Mouse (Mus musculus) CH12.LX (cell line): Measurements from ENCODE around the gene Kif26b. TPM values are rescaled to one million over a fixed set of nuclear protein-coding genes. Genes with fewer than 3 reads are reported as not detected.

ENCODE experiments used
- DNase-seq: peaks from one replicate; pipeline ENCODE4 v3.0.0-alpha.2; 2013; ENCODE audit errors: extremely low read depth
- H3K27ac ChIP-seq: 2 replicates; pipeline ENCODE4 v1.5.1; 2012; ENCODE audit warnings: low read depth, mild to moderate bottlenecking, control low read depth, moderate library complexity; ENCODE audit not compliant: insufficient read depth
- H3K27me3 ChIP-seq: replicated peaks from 2 replicates; pipeline ENCODE3; 2012; ENCODE audit warnings: inconsistent platforms
- H3K36me3 ChIP-seq, 2 experiments: replicated peaks in 1 of 2; 2 replicates each; pipeline versions ENCODE3 to v1.6.1; 2012; ENCODE audit warnings: inconsistent platforms in 1 of 2, low read length in 1 of 2, mild to moderate bottlenecking in 1 of 2, mixed read lengths in 1 of 2, moderate library complexity in 1 of 2; ENCODE audit not compliant: control insufficient read depth in 1 of 2, insufficient read depth in 1 of 2
- H3K4me1 ChIP-seq, 2 experiments: 2 replicates each; pipeline ENCODE4 v1.6.1; 2012; ENCODE audit warnings: inconsistent platforms in 1 of 2, moderate library complexity in 1 of 2; ENCODE audit not compliant: insufficient read depth in 2 of 2, control insufficient read depth in 1 of 2
- H3K4me2 ChIP-seq: 2 replicates; pipeline ENCODE4 v1.6.1; 2012; ENCODE audit warnings: low read depth, mild to moderate bottlenecking, control low read depth; ENCODE audit not compliant: poor library complexity, insufficient read depth, severe bottlenecking
- H3K4me3 ChIP-seq, 3 experiments: fragments of 150-350 bp in 1 of 3; sonication (generic) in 1 of 3; replicated peaks in 1 of 3; 2 replicates each; pipeline versions ENCODE3 to v1.5.1; 2011 to 2012; ENCODE audit warnings: low read depth in 2 of 3, low read length in 2 of 3, mild to moderate bottlenecking in 2 of 3, moderate library complexity in 2 of 3, control low read depth in 1 of 3, improper control_type of control experiment in 1 of 3, inconsistent platforms in 1 of 3, mixed read lengths in 1 of 3; ENCODE audit not compliant: poor library complexity in 1 of 3
- H3K79me2 ChIP-seq: replicated peaks from 2 replicates; pipeline ENCODE4 v1.6.1; 2012; ENCODE audit warnings: mild to moderate bottlenecking, moderate library complexity; ENCODE audit not compliant: control insufficient read depth, poor library complexity, insufficient read depth, severe bottlenecking; ENCODE audit errors: extremely low read depth
- H3K9ac ChIP-seq: 2 replicates; pipeline ENCODE4 v1.6.1; 2012; ENCODE audit warnings: low read depth, mild to moderate bottlenecking, control low read depth, moderate library complexity; ENCODE audit not compliant: insufficient read depth
- H3K9me3 ChIP-seq: replicated peaks from 2 replicates; pipeline ENCODE3; 2012; ENCODE audit warnings: low read length, inconsistent platforms, mixed read lengths
- BHLHE40 ChIP-seq: IDR thresholded peaks from 2 replicates; pipeline ENCODE4 v1.6.1; 2011; ENCODE audit warnings: mild to moderate bottlenecking, low read depth, low read length, improper control_type of control experiment
- CHD2 ChIP-seq: IDR thresholded peaks from 2 replicates; pipeline ENCODE4 v1.6.1; 2011; ENCODE audit warnings: low read length, improper control_type of control experiment
- CTCF ChIP-seq, 2 experiments: IDR thresholded peaks in 1 of 2; conservative IDR thresholded peaks in 1 of 2; 2 replicates each; pipeline ENCODE4 v1.5.1; 2011 to 2012; ENCODE audit warnings: low read depth in 2 of 2, low read length in 2 of 2, improper control_type of control experiment in 1 of 2, inconsistent platforms in 1 of 2, mild to moderate bottlenecking in 1 of 2, moderate library complexity in 1 of 2
- E2F4 ChIP-seq: IDR thresholded peaks from 2 replicates; pipeline ENCODE4 v1.6.1; 2011; ENCODE audit warnings: low read depth, low read length, improper control_type of control experiment; ENCODE audit not compliant: insufficient replicate concordance
- ELF1 ChIP-seq: IDR thresholded peaks from 2 replicates; pipeline ENCODE4 v1.6.1; 2014; ENCODE audit warnings: low read depth, mild to moderate bottlenecking, inconsistent platforms, low read length, improper control_type of control experiment
- EP300 ChIP-seq: IDR thresholded peaks from 2 replicates; pipeline ENCODE4 v1.6.1; 2011; ENCODE audit warnings: low read length, improper control_type of control experiment
- ETS1 ChIP-seq: conservative IDR thresholded peaks from 2 replicates; pipeline ENCODE4 v1.6.1; 2012; ENCODE audit warnings: low read depth, mild to moderate bottlenecking, inconsistent platforms, low read length, improper control_type of control experiment, moderate library complexity
- HCFC1 ChIP-seq: IDR thresholded peaks from 2 replicates; pipeline ENCODE4 v1.6.1; 2012; ENCODE audit warnings: low read depth, mild to moderate bottlenecking, inconsistent platforms, low read length, improper control_type of control experiment
- IRF4 ChIP-seq: IDR thresholded peaks from 2 replicates; pipeline ENCODE4 v1.6.1; 2014; ENCODE audit warnings: low read depth, mild to moderate bottlenecking, inconsistent platforms, low read length, improper control_type of control experiment
- JUN ChIP-seq: IDR thresholded peaks from 2 replicates; pipeline ENCODE4 v1.6.1; 2011; ENCODE audit warnings: low read depth, mild to moderate bottlenecking, low read length, improper control_type of control experiment, moderate library complexity; ENCODE audit not compliant: insufficient read depth
- JUND ChIP-seq: conservative IDR thresholded peaks from 2 replicates; pipeline ENCODE4 v1.6.1; 2011; ENCODE audit warnings: low read depth, low read length, improper control_type of control experiment
- MAFK ChIP-seq: IDR thresholded peaks from 2 replicates; pipeline ENCODE4 v1.6.1; 2011; ENCODE audit warnings: low read length, improper control_type of control experiment; ENCODE audit not compliant: insufficient replicate concordance
- MEF2A ChIP-seq: IDR thresholded peaks from 2 replicates; pipeline ENCODE4 v1.6.1; 2014; ENCODE audit warnings: low read depth, mild to moderate bottlenecking, inconsistent platforms, low read length, improper control_type of control experiment, borderline replicate concordance
- NELFE ChIP-seq: IDR thresholded peaks from 2 replicates; pipeline ENCODE4 v1.6.1; 2011; ENCODE audit warnings: low read depth, low read length, improper control_type of control experiment
- POLR2A ChIP-seq: IDR thresholded peaks from 2 replicates; pipeline ENCODE4 v1.6.1; 2011; ENCODE audit warnings: low read depth, mild to moderate bottlenecking, improper control_type of control experiment, low read length
- RAD21 ChIP-seq: IDR thresholded peaks from 2 replicates; pipeline ENCODE4 v1.6.1; 2011; ENCODE audit warnings: low read depth, mild to moderate bottlenecking, low read length, improper control_type of control experiment, moderate library complexity
- RCOR1 ChIP-seq: conservative IDR thresholded peaks from 2 replicates; pipeline ENCODE4 v1.6.1; 2012; ENCODE audit warnings: low read depth, mild to moderate bottlenecking, inconsistent platforms, low read length, improper control_type of control experiment
- SIN3A ChIP-seq: IDR thresholded peaks from 2 replicates; pipeline ENCODE4 v1.6.1; 2012; ENCODE audit warnings: low read length, improper control_type of control experiment, inconsistent platforms
- SMC3 ChIP-seq: IDR thresholded peaks from 2 replicates; pipeline ENCODE4 v1.6.1; 2011; ENCODE audit warnings: low read depth, low read length, improper control_type of control experiment
- TBP ChIP-seq: conservative IDR thresholded peaks from 2 replicates; pipeline ENCODE4 v1.6.1; 2011; ENCODE audit warnings: low read depth, low read length, improper control_type of control experiment
- USF1 ChIP-seq: IDR thresholded peaks from 2 replicates; pipeline ENCODE4 v1.6.1; 2014; ENCODE audit warnings: low read depth, mild to moderate bottlenecking, inconsistent platforms, low read length, improper control_type of control experiment
- ZC3H11A ChIP-seq: IDR thresholded peaks from 2 replicates; pipeline ENCODE4 v1.6.1; 2012; ENCODE audit warnings: low read depth, mild to moderate bottlenecking, inconsistent platforms, low read length, improper control_type of control experiment
- ZNF384 ChIP-seq: IDR thresholded peaks from 2 replicates; pipeline ENCODE4 v1.6.1; 2012; ENCODE audit warnings: low read depth, low read length, improper control_type of control experiment, inconsistent platforms
- dilution Hi-C: fragments of 300-500 bp; cut with MboI; formaldehyde crosslinking; loops from 2 replicates; pipeline ENCODE4 v1.14.3; 2020; ENCODE audit warnings: low sequenced_read_pairs; ENCODE audit not compliant: extremely low pct_unique_long_range_greater_than_20kb, extremely low pct_ligation_motif_present
- in situ Hi-C: fragments of 300-500 bp; cut with MboI; formaldehyde crosslinking; loops from 3 replicates; pipeline ENCODE4 v1.14.3; 2019; ENCODE audit warnings: low sequenced_read_pairs, low pct_ligation_motif_present, low pct_unique_long_range_greater_than_20kb, mixed read lengths
- polyA plus RNA-seq: library from polyadenylated mRNA; unstranded; fragments of >175 nt; gene quantifications from 2 replicates; pipeline ENCODE4 v1.2.1, GENCODE M21; 2012; ENCODE audit warnings: low read depth; ENCODE audit not compliant: insufficient read length
- total RNA-seq, 2 experiments: library from RNA; depleted of rRNA; stranded (reverse); fragments of 300-350 nt in 1 of 2; fragments of >200 nt in 1 of 2; gene quantifications; 2 replicates each; pipeline ENCODE4 v1.2.3; 2012 to 2014

The Kif26b gene
- total and polyA plus RNA-seq, 3 experiments, result 0.09 TPM; not detected in 2

DNA sequence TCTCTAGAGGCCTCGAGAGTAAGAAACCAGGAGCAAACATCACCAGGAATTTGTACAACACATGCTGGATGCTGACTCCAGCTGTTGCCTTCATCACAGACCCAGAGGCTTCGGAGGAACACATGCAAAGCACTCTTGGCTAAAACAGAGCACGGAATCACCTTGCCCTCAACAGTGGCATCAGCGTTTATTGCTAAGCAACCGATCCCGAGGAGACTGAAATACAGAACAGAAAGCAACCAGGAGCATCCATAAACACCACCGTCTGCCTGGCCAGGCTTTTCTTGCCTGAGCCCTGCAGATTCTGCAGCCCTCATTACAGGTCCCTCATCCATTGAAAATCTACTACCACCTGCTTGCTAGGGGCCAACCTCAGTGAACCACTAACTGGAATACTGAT lies 144.1 kb downstream of the Kif26b start:
- no peak overlapping the region for H3K9ac ChIP-seq
- no peak for DNase-seq
- H3K4me1 ChIP-seq, result no peaks in the 10 kb centered on the region
- TF ChIP-seq JUND (no peak), IRF4 (no peak), E2F4 (no peak), MEF2A (no peak), HCFC1 (no peak), SIN3A (no peak), USF1 (no peak), NELFE (no peak), CHD2 (no peak), MAFK (no peak), ZC3H11A (no peak), TBP (no peak)
- H3K9me3 ChIP-seq, result no peaks in the 10 kb centered on the region
- in situ Hi-C loops (no loop called here), dilution Hi-C loops (no loop called here)
- no peaks in the 10 kb centered on the region for H3K36me3 ChIP-seq
- no peak overlapping the region for H3K27ac ChIP-seq
- no peaks in the 10 kb centered on the region for H3K27me3 ChIP-seq
- no peak overlapping the region for H3K4me3 ChIP-seq
- H3K4me2 ChIP-seq, result no peak overlapping the region
- H3K79me2 ChIP-seq, result no peaks in the 10 kb centered on the region

DNA sequence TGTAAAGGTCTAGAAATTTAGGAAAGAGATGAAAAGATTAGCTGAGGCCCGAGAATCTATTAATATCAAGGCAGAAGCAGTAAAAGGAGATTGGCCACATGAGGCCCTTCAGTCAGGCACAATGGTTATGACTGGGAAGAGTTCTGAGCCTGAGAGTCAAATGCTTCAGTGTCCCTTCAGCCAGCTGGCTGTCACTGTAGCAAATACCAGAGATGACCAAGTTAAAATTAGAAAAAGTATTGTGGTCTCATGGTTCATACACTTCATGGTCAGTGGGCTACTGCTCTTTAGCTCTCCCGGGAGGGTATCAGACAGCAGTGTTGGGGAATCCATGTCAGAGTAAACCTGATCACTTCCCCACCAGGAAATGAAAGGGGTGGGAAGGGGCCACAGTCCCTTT lies 144.6 kb downstream of the Kif26b start:
- dilution Hi-C loops (no loop called here), in situ Hi-C loops (no loop called here)
- TF ChIP-seq ELF1, result no peak
- TF ChIP-seq EP300, result no peak
- TF ChIP-seq ETS1, result no peak
- no peak for TF ChIP-seq ZNF384
- no peak for TF ChIP-seq POLR2A
- no peak for TF ChIP-seq BHLHE40
- TF ChIP-seq SMC3, result no peak
- no peak for TF ChIP-seq JUN
- TF ChIP-seq RCOR1, result no peak
- no peak for TF ChIP-seq MAFK
- no peak for TF ChIP-seq CTCF (conservative IDR thresholded peaks at IDR 0.05 in 1 of 2, IDR thresholded peaks at IDR 0.05 in 1 of 2; ENCODE audit: low read depth in 2 of 2, low read length in 2 of 2)
- TF ChIP-seq TBP, result no peak
- no peak for TF ChIP-seq RAD21
- no peaks in the 10 kb centered on the region for H3K79me2 ChIP-seq
- H3K4me3 ChIP-seq, result no peak overlapping the region
- no peaks in the 10 kb centered on the region for H3K4me1 ChIP-seq
- H3K4me2 ChIP-seq, result no peak overlapping the region
- no peak overlapping the region for H3K27ac ChIP-seq
- no peak for DNase-seq
- H3K9ac ChIP-seq, result no peak overlapping the region
- H3K27me3 ChIP-seq, result no peaks in the 10 kb centered on the region
- H3K9me3 ChIP-seq, result no peaks in the 10 kb centered on the region
- H3K36me3 ChIP-seq, result no peaks in the 10 kb centered on the region
